Mouse (Mus musculus): Measurements from ENCODE around the gene Gprin1.
"Not testable (repeated sequence)": the region's sequence is repeated elsewhere in the genome, so short reads cannot be mapped to it uniquely, and the experiment has no call there.

Gprin1 gene

GRCm38 (mm10) chr13:54749864-54750411 lies at the start of gene Gprin1:
Gene Gprin1 (minus strand): TSS chr13:54749874.
- DNase-seq (ENCODE audit: low spot score) = no peak

DNA sequence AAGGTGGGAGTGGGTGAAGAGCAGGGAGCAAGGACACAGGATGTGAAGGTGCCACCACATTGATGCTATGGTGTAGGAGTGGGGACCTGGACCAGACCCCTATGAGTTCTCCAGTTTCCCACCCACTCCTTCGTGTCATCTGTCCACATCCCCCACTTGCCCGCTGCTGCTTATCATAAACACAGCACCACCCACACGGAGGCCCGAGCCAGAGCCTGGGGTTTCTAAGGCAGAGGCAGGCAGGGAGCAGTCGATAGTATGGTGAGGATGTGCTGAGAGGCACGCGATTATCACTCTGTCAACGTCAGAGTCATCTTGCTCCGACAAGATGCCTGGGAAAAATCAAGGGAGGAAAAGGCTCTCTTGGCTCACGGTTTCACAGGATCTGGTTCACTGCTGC lies 49.1 kb upstream of the Gprin1 start:
- DNase-seq (ENCODE audit: low spot score) = no peak

- no peak for DNase-seq (ENCODE audit: low spot score)
Measured at GRCm38 (mm10) chr13:54797861-54798643, 48.4 kb upstream of the Gprin1 start.

DNA sequence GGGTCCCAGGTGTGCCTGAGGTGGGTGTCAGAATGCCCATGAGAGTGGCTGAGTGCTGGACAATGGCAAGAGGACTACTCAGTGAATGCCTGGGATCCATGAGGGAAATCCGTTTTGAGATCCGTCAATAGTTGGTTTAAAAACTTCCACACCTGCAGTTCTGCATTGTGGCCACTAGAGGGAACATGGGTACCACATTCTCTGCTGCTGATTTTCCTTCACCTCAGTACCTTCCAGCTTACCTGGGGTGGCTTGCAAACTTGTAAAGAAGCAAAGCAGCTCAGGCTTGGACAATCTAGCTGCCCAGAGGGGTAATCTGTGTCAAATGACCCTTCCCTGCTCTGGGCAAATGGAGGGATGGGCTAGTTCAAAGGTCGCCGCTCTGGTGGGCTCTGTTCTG lies 47.7 kb upstream of the Gprin1 start:
- DNase-seq (ENCODE audit: low spot score) = peak; percentile 27

GRCm38 (mm10) chr13:54794843-54795242 lies 45.2 kb upstream of the Gprin1 start:
- no peak for DNase-seq (ENCODE audit: low spot score)

DNA sequence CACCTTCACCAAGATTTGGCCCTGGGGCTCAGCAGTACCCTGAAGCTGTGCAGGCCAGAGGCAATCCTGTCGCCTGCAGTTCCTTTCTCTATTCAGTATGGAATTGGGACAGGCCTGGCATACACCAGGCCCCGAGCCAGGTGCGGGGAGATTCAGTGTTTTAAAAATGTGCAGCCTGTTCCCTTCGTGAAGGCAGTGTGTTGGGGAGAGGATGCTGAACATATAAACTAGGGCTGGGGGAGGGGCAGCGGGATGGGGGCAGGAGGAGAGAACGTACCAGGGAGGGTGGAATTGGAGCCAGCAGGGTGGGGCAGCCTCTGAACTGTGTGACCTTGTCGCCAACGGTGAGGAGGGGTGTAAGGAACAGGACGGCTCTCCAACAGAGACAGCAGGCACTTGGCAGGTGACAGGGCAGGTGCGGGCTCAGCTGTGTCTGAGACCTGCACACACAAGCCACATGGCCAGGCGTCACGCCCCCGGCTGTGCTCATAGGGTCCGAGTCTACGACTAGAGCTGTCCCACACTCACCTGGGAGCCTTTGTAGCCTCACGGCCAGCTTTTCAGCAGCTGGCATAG lies 44.4 kb upstream of the Gprin1 start:
- DNase-seq (ENCODE audit: low spot score) = no peak

- DNase-seq (ENCODE audit: low spot score) = peak; percentile 19
Measured at GRCm38 (mm10) chr13:54792259-54793230, 42.9 kb upstream of the Gprin1 start.

- no peak for DNase-seq (ENCODE audit: low spot score)
Measured at GRCm38 (mm10) chr13:54789561-54790397, 40.1 kb upstream of the Gprin1 start.

DNA sequence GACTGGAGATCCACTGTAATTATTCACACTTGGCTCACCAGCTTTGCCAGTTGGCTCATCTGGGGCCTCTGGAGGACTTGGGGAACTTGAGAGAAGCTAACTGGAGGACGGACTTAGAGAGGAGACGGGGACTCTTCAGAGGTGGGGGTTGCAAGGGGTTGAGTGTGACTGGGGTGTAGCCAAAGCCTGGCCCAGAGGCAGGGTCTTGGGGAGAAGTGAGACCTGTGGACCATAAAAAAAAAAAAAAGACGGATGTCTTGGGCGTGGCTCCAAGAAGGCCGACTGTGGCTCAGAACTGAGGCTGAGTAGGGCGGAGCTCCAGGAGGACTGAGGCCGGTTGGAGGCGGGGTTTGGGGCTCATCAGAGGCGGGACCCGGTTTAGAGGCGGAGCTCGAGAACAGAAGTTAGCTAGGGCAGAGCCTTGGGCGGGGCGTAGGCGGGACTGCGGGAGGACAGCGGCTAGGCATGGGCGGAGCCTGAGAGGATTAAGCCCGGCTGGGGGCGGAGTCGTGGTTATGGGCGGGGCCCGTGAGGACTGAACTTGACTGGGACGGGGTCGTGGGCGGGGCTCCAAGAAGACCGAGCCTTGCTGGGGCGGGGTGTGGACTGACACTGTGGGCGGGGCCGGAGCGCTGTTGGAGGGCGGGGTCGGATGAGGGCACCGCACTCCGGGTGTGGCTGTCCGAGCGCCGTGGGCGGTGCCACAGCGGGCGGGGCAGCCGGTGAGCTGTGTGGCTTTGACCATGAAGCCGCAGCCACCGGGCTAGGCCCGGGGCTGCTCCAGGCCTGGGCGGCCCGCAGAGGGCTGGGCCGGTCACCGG lies 39.3 kb upstream of the Gprin1 start, which contains the start of gene Tspan17:
TSS of gene Tspan17 (plus strand) at position 638 of the 821 bp plus-strand sequence.
- peak; percentile 81 for DNase-seq (ENCODE audit: low spot score)

GRCm38 (mm10) chr13:54787591-54787990 lies 37.9 kb upstream of the Gprin1 start:
- not testable (repeated sequence) for DNase-seq (ENCODE audit: low spot score)

DNA sequence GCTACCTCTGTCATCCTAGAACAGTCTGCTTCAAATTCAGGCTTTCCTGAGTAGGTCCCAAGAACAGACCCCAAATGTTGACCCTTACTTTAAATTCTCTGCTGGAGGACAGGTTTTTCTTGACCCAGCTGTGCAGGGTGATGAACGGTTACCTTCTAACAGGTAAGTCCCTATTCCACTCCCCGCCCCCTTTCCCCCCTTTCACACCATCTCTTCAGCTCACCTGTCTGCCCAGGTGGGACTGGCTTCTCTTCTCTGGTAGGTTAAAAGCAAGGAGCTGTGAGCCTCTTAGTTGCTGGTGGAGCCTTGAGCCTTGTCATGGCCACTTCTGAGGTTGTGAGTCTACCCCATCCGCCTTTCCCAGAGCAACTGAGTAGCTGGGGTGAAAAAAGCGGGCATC lies 34.0 kb upstream of the Gprin1 start, which contains the start of gene Eif4e1b:
TSS of gene Eif4e1b (plus strand) at position 301 of the 400 bp plus-strand sequence.
- no peak for DNase-seq (ENCODE audit: low spot score)

DNA sequence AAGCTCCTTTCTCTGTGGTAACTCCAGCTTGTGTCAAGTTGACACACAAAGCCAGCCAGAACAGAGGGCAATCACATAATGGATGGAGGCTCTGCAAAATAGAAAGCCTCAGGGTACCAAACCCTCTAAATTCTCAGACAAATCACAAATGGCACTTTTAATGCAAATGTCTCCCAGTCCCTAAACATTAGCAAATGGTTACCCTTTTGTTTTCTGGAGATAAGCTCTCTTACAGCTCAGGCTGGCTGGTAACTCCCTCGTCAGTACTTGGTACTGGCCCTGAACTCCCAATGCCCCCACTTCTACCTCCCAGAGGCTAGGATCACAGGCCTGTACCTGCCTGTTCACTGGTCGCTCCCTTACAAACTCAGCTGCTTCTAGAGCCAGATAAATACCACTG lies 33.6 kb upstream of the Gprin1 start:
- no peak for DNase-seq (ENCODE audit: low spot score)

DNA sequence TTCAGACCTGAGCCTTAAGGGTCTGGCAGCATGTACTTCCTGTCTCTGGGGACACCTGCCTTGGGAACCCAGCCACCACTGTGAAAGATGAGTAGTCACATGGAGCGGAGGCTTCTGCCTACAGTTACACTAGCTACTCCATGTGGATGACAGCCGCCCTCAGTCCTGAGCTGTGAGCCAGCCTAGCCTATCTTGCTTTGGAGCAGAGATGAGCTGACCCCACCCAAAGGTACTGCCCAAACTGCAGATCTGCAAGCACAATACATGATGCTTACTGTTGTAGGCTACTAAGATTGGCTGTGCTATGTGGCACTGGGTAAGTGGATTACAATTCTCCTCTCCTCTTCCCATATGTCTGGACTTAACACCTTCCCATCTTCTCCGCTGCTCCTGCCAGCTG lies 31.4 kb upstream of the Gprin1 start:
- no peak for DNase-seq (ENCODE audit: low spot score)

GRCm38 (mm10) chr13:54780592-54780991 lies 30.9 kb upstream of the Gprin1 start:
- no peak for DNase-seq (ENCODE audit: low spot score)

GRCm38 (mm10) chr13:54767012-54767411 lies 17.3 kb upstream of the Gprin1 start:
- DNase-seq (ENCODE audit: low spot score) = no peak

DNA sequence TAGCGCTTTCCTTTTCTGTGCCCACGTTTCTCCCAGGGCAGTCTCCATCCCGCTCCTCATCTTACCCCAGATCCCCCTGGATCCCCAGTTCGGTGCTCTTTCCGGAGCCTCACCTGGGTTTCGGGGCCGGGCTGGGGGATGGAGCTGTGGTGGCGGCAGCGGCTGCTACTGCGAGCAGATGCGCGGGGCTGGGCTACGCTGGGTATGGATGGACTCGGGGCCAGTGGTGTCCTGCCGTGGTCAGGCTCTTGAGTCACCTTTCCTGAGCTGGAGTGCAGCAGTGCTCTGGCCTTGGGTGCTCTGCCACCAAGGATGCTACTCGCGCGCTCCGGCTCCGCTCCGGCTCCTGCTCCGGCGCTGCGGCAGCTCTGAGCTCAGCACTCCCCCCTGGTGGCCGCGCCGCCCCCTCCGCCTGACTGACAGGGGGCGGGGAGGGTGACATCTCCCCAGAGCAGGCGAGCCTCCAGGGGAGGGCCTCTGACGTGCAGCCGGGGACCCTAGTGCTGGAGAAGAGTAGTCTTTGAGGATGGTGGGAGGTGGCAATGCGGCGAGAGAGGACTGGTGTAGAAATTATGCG lies 16.6 kb upstream of the Gprin1 start, which contains the start of gene Sncb:
TSS of gene Sncb (minus strand) at position 404 of the 577 bp plus-strand sequence.
- DNase-seq (ENCODE audit: low spot score) = no peak

DNA sequence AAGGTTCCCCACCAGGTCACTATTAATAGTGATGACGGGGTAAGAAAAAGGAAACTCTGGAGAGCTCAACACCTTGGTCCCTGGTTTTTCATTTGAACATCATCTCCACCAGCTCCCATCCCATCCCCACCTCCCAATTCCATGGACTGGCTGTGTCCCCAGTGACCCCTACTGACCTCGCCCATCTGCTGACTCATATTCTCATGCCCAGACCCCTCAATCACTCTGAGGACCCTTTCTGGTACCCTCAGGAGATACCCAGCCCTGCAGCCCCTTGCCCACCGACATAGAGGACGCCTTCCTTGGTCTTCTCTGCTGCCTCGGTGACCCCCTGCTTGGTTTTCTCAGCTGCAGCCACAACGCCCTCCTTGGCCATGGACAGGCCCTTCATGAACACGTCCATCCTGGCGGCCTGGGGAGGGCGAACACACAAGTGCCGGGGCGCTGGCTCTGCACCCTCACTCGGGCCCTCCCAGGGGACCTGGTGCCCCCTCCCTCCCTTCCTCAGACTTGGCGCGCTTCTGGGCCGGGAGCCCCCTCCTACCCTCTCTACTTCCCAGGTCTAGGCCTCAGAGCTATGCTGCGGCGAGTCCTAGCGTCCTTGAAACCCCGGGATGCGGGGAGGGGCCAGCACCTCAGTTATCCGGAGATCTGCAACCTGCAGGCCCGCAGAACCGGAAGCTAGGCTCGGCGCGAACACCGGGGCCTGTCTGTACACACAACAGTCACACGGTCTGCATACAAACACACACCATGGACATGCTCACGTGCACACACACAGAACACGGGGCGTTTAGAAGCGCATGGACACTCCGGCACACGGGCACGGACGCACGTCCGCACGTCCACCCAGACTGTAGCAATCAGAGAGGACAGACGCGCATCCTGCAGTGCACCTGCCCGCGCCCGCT lies 15.9 kb upstream of the Gprin1 start:
- no peak for DNase-seq (ENCODE audit: low spot score)

- DNase-seq (ENCODE audit: low spot score) = no peak
Measured at GRCm38 (mm10) chr13:54760906-54761305, 11.2 kb upstream of the Gprin1 start.
